Mouse (Mus musculus): Measurements from ENCODE around the gene Gdf3.

The Gdf3 gene

DNA sequence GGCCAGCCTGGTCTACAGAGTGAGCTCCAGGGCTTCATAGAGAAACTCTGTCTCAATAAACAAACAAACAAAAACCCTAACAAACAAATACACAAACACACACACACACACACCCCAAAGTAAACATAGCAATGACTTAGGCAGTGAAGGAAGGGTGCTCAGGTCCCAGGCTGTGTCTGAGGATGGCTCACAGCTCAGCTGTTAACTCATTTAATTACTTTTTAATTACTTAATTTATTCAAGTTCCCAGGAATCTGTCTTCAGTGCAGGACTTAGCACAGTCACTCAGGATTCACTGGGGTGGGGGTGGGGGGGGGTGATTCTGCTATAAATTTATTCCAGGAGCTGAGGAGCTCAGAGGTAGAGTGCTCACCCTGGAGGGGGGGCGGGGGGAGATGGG, 40.1 kb downstream of the Gdf3 start:
- ATAC-seq (ENCODE audit: insufficient number of reproducible peaks, low FRiP score, low TSS enrichment), result no peak

DNA sequence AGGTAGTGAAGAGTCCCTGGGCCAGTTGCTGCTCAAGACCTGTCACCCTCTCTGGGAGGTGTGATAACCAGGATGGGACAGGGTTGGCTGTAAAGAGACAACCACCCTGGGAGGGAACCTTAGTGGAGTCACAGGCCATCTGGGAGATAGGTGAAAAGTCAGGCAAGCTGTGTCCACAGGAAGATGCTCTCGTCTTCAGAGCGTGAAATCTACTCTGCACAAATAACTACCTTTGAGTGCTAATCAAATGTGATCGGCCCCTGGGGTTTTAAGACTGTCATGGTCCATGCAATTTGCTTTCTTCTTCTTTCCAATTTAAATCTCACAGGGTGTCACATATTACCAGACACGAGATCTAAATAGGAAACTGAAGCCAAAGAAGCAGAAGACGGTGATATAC, 40.8 kb downstream of the Gdf3 start:
- no peak for ATAC-seq (ENCODE audit: insufficient number of reproducible peaks, low FRiP score, low TSS enrichment)

DNA sequence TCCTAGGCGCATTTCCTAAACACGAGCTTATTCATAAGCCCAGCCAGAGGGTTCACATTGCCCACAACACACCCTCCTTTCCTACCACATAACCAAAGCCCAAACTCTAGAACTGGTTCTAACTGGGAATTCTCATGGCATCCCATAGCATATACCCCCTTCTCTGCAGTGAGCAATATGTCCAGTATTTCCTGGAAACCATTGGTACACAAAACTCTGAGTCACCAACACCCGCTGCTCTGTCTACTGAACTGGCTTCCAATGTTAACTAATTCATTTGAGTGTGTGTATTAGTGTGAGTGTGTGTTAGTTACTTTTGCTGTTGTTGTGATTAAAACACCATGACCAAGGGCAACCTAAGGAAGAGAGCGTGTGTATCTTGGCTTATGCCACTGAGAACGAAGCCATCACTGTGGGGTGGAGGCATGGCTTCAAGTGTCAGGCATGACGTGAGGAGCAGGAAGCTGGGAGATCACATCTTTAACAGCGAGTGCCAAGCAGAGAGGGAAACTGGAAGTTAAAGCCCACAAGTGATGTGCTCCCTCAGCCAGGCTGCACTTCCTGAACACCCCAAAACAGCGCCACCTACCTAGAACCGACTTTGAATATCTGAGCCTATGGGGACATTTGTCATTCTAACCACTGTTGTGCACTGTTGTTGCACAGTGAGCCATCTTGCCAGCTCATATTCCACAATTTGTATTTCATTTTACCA, 44.7 kb downstream of the Gdf3 start:
- ATAC-seq (ENCODE audit: insufficient number of reproducible peaks, low FRiP score, low TSS enrichment), result no peak

DNA sequence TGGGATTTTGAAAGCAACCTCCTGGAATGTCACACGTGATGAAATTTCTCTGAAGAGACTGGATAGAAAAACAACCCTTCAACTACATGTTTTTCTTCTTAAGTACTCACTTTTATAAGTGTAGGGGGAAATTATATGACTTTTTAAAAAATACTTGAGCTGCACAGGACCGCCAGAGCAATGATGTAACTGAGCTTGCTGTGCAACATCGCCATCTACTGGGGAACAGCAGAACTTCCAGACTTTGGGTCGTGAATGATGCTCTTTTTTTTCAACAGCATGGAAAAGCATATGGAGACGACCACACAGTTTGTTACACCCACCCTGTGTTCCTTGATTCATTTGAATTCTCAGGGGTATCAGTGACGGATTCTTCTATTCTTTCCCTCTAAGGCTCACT, 47.4 kb downstream of the Gdf3 start:
- 0 out of 2 replicates have a peak, but pooled peaks have one; percentile 32 for ATAC-seq (ENCODE audit: insufficient number of reproducible peaks, low FRiP score, low TSS enrichment)

DNA sequence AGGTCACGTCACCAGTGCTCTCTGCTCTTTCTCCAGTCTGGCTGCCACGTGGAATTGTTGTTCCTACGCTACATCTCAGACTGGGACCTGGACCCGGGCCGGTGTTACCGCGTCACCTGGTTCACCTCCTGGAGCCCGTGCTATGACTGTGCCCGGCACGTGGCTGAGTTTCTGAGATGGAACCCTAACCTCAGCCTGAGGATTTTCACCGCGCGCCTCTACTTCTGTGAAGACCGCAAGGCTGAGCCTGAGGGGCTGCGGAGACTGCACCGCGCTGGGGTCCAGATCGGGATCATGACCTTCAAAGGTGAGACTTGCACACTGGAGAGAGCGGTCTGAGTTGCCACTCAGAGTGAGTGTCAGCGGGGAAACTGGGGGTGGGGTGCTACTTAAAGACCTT, 48.9 kb downstream of the Gdf3 start:
- ATAC-seq (ENCODE audit: insufficient number of reproducible peaks, low FRiP score, low TSS enrichment), result no peak

DNA sequence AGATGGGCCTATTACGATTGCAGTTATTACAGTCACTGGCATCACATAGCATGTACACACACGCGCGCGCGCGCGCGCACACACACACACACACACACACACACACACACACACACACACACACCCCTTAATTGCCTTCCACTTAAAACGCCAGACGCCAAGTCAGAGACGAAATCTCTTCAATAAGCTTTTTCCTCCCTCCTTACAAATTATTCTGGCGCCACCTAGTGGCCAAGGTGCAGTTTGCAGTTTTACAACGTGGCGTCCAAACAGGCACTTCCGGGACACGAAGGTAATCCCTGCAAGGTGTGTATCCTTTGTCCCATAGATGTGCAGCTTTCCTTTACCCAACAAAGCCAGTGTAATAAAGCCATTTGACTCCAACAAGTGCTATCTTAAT, 49.5 kb downstream of the Gdf3 start:
- 0 out of 2 replicates have a peak, but pooled peaks have one; percentile 22 for ATAC-seq (ENCODE audit: insufficient number of reproducible peaks, low FRiP score, low TSS enrichment)

DNA sequence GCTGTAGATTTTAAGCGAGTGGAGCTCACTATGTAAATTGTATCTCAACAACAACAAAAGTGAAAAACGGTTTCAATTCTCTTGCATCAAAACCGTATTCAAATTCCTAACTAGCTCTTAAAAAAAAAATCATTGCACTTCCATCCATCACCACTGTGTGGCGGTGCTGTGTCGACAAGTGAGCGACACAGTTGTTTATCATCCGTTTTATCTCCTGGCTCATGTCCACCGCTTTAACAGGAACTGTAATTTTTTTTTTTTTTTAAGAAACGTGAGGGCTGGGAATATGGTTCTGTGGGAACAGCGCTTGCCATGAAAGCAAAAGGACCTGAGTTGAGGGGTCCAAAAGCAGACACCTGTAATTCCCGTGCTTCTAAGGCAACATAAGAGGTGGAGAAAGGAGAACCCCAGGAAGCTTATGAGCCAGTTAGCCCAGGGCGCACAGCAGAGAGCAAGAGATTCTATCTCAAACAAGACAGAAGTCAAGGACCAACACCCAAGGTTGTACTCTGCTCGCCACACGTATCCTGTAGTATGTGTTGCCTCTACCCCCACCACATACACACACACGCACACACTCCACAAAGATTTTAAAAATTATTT, 52.8 kb downstream of the Gdf3 start:
- ATAC-seq (ENCODE audit: insufficient number of reproducible peaks, low FRiP score, low TSS enrichment), result no peak
